Mouse (Mus musculus) ES-Bruce4 (cell line): ENCODE data around the gene Cd8b1. TPM values are rescaled to one million over a fixed set of nuclear protein-coding genes. Genes with fewer than 3 reads are reported as not detected.
A peak's percentile ranks its signal among the peaks of the same experiment; 100 is the strongest.

Experiments used
- H3K27ac ChIP-seq: 2 replicates; pipeline ENCODE4 v1.5.1; 2012; ENCODE audit warnings: low read length, inconsistent platforms; ENCODE audit not compliant: insufficient read depth
- H3K27me3 ChIP-seq: 2 replicates; pipeline ENCODE4 v1.6.1; 2012; ENCODE audit warnings: mild to moderate bottlenecking, low read length, inconsistent platforms; ENCODE audit not compliant: control insufficient read depth, poor library complexity, insufficient read depth, severe bottlenecking
- H3K36me3 ChIP-seq: 2 replicates; pipeline ENCODE4 v1.6.1; 2012; ENCODE audit warnings: inconsistent platforms, mild to moderate bottlenecking, low read length, moderate library complexity; ENCODE audit not compliant: control insufficient read depth, poor library complexity, insufficient read depth, severe bottlenecking
- H3K4me1 ChIP-seq: one replicate; pipeline ENCODE4 v1.8.1; 2011; ENCODE audit warnings: low read length; ENCODE audit not compliant: control insufficient read depth, insufficient read depth
- H3K4me3 ChIP-seq: 2 replicates; pipeline ENCODE4 v1.5.1; 2011; ENCODE audit warnings: low read depth, mild to moderate bottlenecking, low read length
- H3K9ac ChIP-seq: 2 replicates; pipeline ENCODE4 v1.6.1; 2012; ENCODE audit warnings: low read depth, mild to moderate bottlenecking, inconsistent platforms; ENCODE audit not compliant: poor library complexity, severe bottlenecking
- H3K9me3 ChIP-seq: replicated peaks from 2 replicates; pipeline ENCODE4 v1.6.1; 2012; ENCODE audit warnings: mild to moderate bottlenecking, low read length, inconsistent platforms; ENCODE audit not compliant: control insufficient read depth, poor library complexity, insufficient read depth, severe bottlenecking
- CTCF ChIP-seq: IDR thresholded peaks from one replicate; pipeline ENCODE4 v1.8.1; 2011; ENCODE audit warnings: low read depth, low read length
- EP300 ChIP-seq: IDR thresholded peaks from 2 replicates; pipeline ENCODE4 v1.6.1; 2011; ENCODE audit warnings: low read depth, low read length; ENCODE audit not compliant: insufficient read depth
- POLR2A ChIP-seq: IDR thresholded peaks from one replicate; pipeline ENCODE4 v1.8.1; 2011; ENCODE audit warnings: low read length; ENCODE audit not compliant: insufficient read depth
- polyA plus RNA-seq: library from polyadenylated mRNA; stranded (reverse); fragments of >200 nt; gene quantifications from 2 replicates; pipeline ENCODE4 v1.2.4, GENCODE M21; 2011; ENCODE audit warnings: low read depth; ENCODE audit not compliant: missing spikeins, insufficient read depth, insufficient read length

The Cd8b1 gene
- polyA plus RNA-seq, 1 experiment: not detected

GRCm38 (mm10) chr6:71337666-71338065, 15.1 kb downstream of the Cd8b1 start:
- Histone ChIP-seq H3K4me1 (no peaks in the 10 kb centered on the region), H3K27ac (no peak overlapping the region), H3K9ac (no peak overlapping the region), H3K27me3 (no peaks in the 10 kb centered on the region), H3K36me3 (no peaks in the 10 kb centered on the region), H3K4me3 (no peak overlapping the region), H3K9me3 (no peaks in the 10 kb centered on the region)
- TF ChIP-seq POLR2A (no peak), CTCF (no peak), EP300 (no peak)

GRCm38 (mm10) chr6:71338941-71339340, 16.4 kb downstream of the Cd8b1 start:
- no peaks in the 10 kb centered on the region for H3K27me3 ChIP-seq
- H3K4me1 ChIP-seq: no peaks in the 10 kb centered on the region
- no peak overlapping the region for H3K27ac ChIP-seq
- H3K9ac ChIP-seq: no peak overlapping the region
- H3K36me3 ChIP-seq: no peaks in the 10 kb centered on the region
- H3K9me3 ChIP-seq: no peaks in the 10 kb centered on the region
- no peak for TF ChIP-seq CTCF
- TF ChIP-seq POLR2A: no peak
- TF ChIP-seq EP300: no peak
- no peak overlapping the region for H3K4me3 ChIP-seq

- H3K36me3 ChIP-seq: no peaks in the 10 kb centered on the region
- no peak for TF ChIP-seq EP300
- TF ChIP-seq CTCF: no peak
- TF ChIP-seq POLR2A: no peak
- H3K4me1 ChIP-seq: no peaks in the 10 kb centered on the region
- H3K9ac ChIP-seq: no peak overlapping the region
- H3K9me3 ChIP-seq: no peaks in the 10 kb centered on the region
- H3K27me3 ChIP-seq: no peaks in the 10 kb centered on the region
- no peak overlapping the region for H3K4me3 ChIP-seq
- no peak overlapping the region for H3K27ac ChIP-seq
Measured at GRCm38 (mm10) chr6:71339351-71339750, 16.8 kb downstream of the Cd8b1 start.

GRCm38 (mm10) chr6:71341179-71341578, 18.6 kb downstream of the Cd8b1 start:
- no peak for TF ChIP-seq POLR2A
- TF ChIP-seq CTCF: no peak
- TF ChIP-seq EP300: no peak
- Histone ChIP-seq H3K4me1 (no peaks in the 10 kb centered on the region), H3K4me3 (no peak overlapping the region), H3K9ac (no peak overlapping the region), H3K27me3 (no peaks in the 10 kb centered on the region), H3K27ac (no peak overlapping the region), H3K9me3 (no peaks in the 10 kb centered on the region), H3K36me3 (no peaks in the 10 kb centered on the region)

GRCm38 (mm10) chr6:71348006-71348405, 25.4 kb downstream of the Cd8b1 start:
- Histone ChIP-seq H3K4me1 (no peaks in the 10 kb centered on the region), H3K9ac (no peak overlapping the region), H3K9me3 (no peaks in the 10 kb centered on the region; the same call in 1 of the 2 replicates), H3K36me3 (no peaks in the 10 kb centered on the region), H3K27me3 (no peaks in the 10 kb centered on the region), H3K27ac (no peak overlapping the region), H3K4me3 (no peak overlapping the region)
- TF ChIP-seq EP300 (no peak), CTCF (peak; percentile 42)

- Histone ChIP-seq H3K4me1 (no peaks in the 10 kb centered on the region), H3K9me3 (no peaks in the 10 kb centered on the region; the same call in 1 of the 2 replicates), H3K36me3 (no peaks in the 10 kb centered on the region), H3K27me3 (no peaks in the 10 kb centered on the region), H3K9ac (no peak overlapping the region), H3K27ac (no peak overlapping the region), H3K4me3 (no peak overlapping the region)
- TF ChIP-seq CTCF: no peak
- TF ChIP-seq EP300: no peak
- no peak for TF ChIP-seq POLR2A
Measured at GRCm38 (mm10) chr6:71351201-71351600, 28.6 kb downstream of the Cd8b1 start.
